Mouse (Mus musculus) ES-E14 (cell line): ENCODE measurements around the gene Trappc6a. TPM values are rescaled to one million over a fixed set of nuclear protein-coding genes. Genes with fewer than 3 reads are reported as not detected.

Source experiments
- DNase-seq: peaks from one replicate; pipeline ENCODE4 v3.0.0-alpha.2; 2013; ENCODE audit warnings: low read depth, low spot score
- H3K27ac ChIP-seq: 2 replicates; pipeline ENCODE4 v1.5.1; 2012; ENCODE audit warnings: low read depth, mild to moderate bottlenecking, low read length, moderate library complexity, mixed read lengths; ENCODE audit not compliant: poor library complexity, insufficient read depth, severe bottlenecking
- H3K36me3 ChIP-seq: 2 replicates; pipeline ENCODE4 v1.6.1; 2012; ENCODE audit warnings: mild to moderate bottlenecking, low read length, moderate library complexity, mixed read lengths; ENCODE audit not compliant: control insufficient read depth, poor library complexity, insufficient read depth, severe bottlenecking
- H3K4me1 ChIP-seq, 2 experiments: fragments of 150-350 bp in 1 of 2; sonication (generic) in 1 of 2; 2 replicates each; pipeline ENCODE4 v1.6.1; 2012; ENCODE audit warnings: low read length in 2 of 2, mild to moderate bottlenecking in 1 of 2, mixed read lengths in 1 of 2; ENCODE audit not compliant: control insufficient read depth in 2 of 2, insufficient read depth in 2 of 2, poor library complexity in 1 of 2
- H3K4me3 ChIP-seq, 2 experiments: fragments of 150-350 bp in 1 of 2; sonication (generic) in 1 of 2; 2 replicates each; pipeline ENCODE4 v1.5.1; 2012; ENCODE audit warnings: low read length in 2 of 2, low read depth in 1 of 2, mild to moderate bottlenecking in 1 of 2, mixed read lengths in 1 of 2; ENCODE audit not compliant: insufficient read depth in 1 of 2, poor library complexity in 1 of 2, severe bottlenecking in 1 of 2
- H3K9ac ChIP-seq: 2 replicates; pipeline ENCODE4 v1.6.1; 2012; ENCODE audit warnings: low read depth, mild to moderate bottlenecking, low read length, mixed read lengths; ENCODE audit not compliant: poor library complexity, insufficient read depth, severe bottlenecking
- H3K9me3 ChIP-seq: fragments of 150-350 bp; sonication (generic); 2 replicates; pipeline ENCODE4 v1.6.1; 2012; ENCODE audit warnings: low read depth, mild to moderate bottlenecking, low read length; ENCODE audit not compliant: control insufficient read depth, insufficient read depth
- CHD2 ChIP-seq: IDR thresholded peaks from 2 replicates; pipeline ENCODE4 v1.6.1; 2014; ENCODE audit warnings: mild to moderate bottlenecking, low read depth, low read length, inconsistent platforms
- HCFC1 ChIP-seq: IDR thresholded peaks from 2 replicates; pipeline ENCODE4 v1.6.1; 2012; ENCODE audit warnings: low read length, inconsistent platforms, borderline replicate concordance; ENCODE audit not compliant: insufficient read depth
- MAFK ChIP-seq: IDR thresholded peaks from 2 replicates; pipeline ENCODE4 v1.6.1; 2014; ENCODE audit warnings: mild to moderate bottlenecking, low read depth, low read length, inconsistent platforms; ENCODE audit not compliant: insufficient read depth
- ZC3H11A ChIP-seq: IDR thresholded peaks from 2 replicates; pipeline ENCODE4 v1.6.1; 2012; ENCODE audit warnings: low read depth, mild to moderate bottlenecking, inconsistent platforms, low read length, borderline replicate concordance
- ZNF384 ChIP-seq: IDR thresholded peaks from 2 replicates; pipeline ENCODE4 v1.6.1; 2012; ENCODE audit warnings: low read depth, low read length, inconsistent platforms
- in situ Hi-C, 2 experiments: fragments of 600-800 bp; cut with MboI; formaldehyde crosslinking; loops; one replicate each; pipeline ENCODE4 v1.15.1; 2025; ENCODE audit warnings: low sequenced_read_pairs in 2 of 2, inconsistent platforms in 1 of 2; ENCODE audit not compliant: unreplicated experiment in 2 of 2
- total RNA-seq: library from RNA; depleted of rRNA; stranded (reverse); fragments of 300-350 nt; gene quantifications from 2 replicates; pipeline ENCODE4 v1.2.3, GENCODE M21; 2012

Trappc6a gene
- total RNA-seq, 1 experiment = 33.2 TPM

- no peaks in the 10 kb centered on the region for H3K36me3 ChIP-seq
- H3K9ac ChIP-seq = no peak overlapping the region
- DNase-seq = no peak
- peaks cover 0 to 14% of the 10 kb centered on the region in 2 experiments; a peak in 2 of 4 replicates for H3K4me1 ChIP-seq
- TF ChIP-seq ZNF384 (no peak), CHD2 (no peak), MAFK (no peak), ZC3H11A (no peak), HCFC1 (no peak)
- no peaks in the 10 kb centered on the region for H3K9me3 ChIP-seq
- peak overlapping the region; percentile 3; the same call in 1 of the 2 replicates for H3K27ac ChIP-seq
- in situ Hi-C loops = no loop called here
- no peak overlapping the region for H3K4me3 ChIP-seq
Measured at GRCm38 (mm10) chr7:19500420-19501363, 7.5 kb upstream of the Trappc6a start.

GRCm38 (mm10) chr7:19501658-19502057 is 6.5 kb upstream of the Trappc6a start:
- Histone ChIP-seq H3K4me1 (peaks cover 0 to 13% of the 10 kb centered on the region in 2 experiments; a peak in 1 of 4 replicates), H3K9me3 (no peaks in the 10 kb centered on the region), H3K9ac (no peak overlapping the region), H3K36me3 (no peaks in the 10 kb centered on the region), H3K27ac (no peak overlapping the region), H3K4me3 (no peak overlapping the region)
- in situ Hi-C loops = no loop called here
- no peak for DNase-seq
- TF ChIP-seq MAFK = no peak
- TF ChIP-seq CHD2 = no peak
- no peak for TF ChIP-seq ZC3H11A
- TF ChIP-seq HCFC1 = no peak
- no peak for TF ChIP-seq ZNF384

GRCm38 (mm10) chr7:19503481-19504068 is 4.6 kb upstream of the Trappc6a start:
- H3K9me3 ChIP-seq = no peaks in the 10 kb centered on the region
- H3K4me3 ChIP-seq = no peak overlapping the region
- no peak overlapping the region for H3K9ac ChIP-seq
- no peak for TF ChIP-seq MAFK
- TF ChIP-seq ZC3H11A = no peak
- no peak for TF ChIP-seq HCFC1
- no peak for TF ChIP-seq CHD2
- no peak for TF ChIP-seq ZNF384
- H3K27ac ChIP-seq = no peak overlapping the region
- H3K4me1 ChIP-seq = peaks cover 0 to 13% of the 10 kb centered on the region in 2 experiments; a peak in 1 of 4 replicates
- in situ Hi-C loops = no loop called here
- no peaks in the 10 kb centered on the region for H3K36me3 ChIP-seq
- DNase-seq = no peak

- H3K27ac ChIP-seq = no peak overlapping the region
- no peak for DNase-seq
- H3K4me3 ChIP-seq = peak overlapping the region; percentile 67 to 96; a peak in 2 of 4 replicates
- H3K4me1 ChIP-seq = peaks cover 0 to 8% of the 10 kb centered on the region in 2 experiments; a peak in 1 of 4 replicates
- H3K9me3 ChIP-seq = no peaks in the 10 kb centered on the region
- peak overlapping the region; percentile 45; the same call in 1 of the 2 replicates for H3K9ac ChIP-seq
- no peak for TF ChIP-seq MAFK
- TF ChIP-seq ZC3H11A = no peak
- TF ChIP-seq ZNF384 = no peak
- TF ChIP-seq CHD2 = no peak
- no peak for TF ChIP-seq HCFC1
- in situ Hi-C loops = no loop called here
- no peaks in the 10 kb centered on the region for H3K36me3 ChIP-seq
Measured at GRCm38 (mm10) chr7:19506326-19506725, 1.9 kb upstream of the Trappc6a start.
